7 mouse cellular contexts compared by ENCODE assay signal in the genomic region with DNA sequence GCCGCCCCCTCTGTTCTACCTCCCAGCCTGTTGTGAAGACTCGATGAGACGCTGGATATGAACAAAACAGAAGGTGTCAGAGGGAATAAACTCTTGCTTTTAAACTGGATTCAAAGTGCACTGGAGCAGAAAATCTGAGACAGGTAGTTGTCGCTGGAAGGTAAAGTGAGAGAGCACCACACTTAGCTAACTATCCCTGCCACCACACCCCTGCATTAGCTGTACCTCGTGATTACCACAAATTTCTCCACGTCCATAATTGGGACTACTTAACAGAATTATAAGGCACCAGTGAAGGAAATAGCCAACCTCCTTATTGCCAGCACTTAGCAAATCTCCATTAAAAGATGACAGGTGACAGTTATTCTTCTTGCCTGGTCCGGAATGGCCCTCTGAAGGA. TPM values are rescaled to one million over a fixed set of nuclear protein-coding genes. Genes with fewer than 3 reads are reported as not detected.
DNase-seq lines count a peak whose midpoint lies in the region; ATAC-seq and TF ChIP-seq lines count a peak whose summit lies in the region.

No protein-coding gene starts in this region.

- WGBS in lung, postnatal 0 days, result 15% methylated on average over 7 of the region's 7 CpGs
- 19% methylated on average over 7 of the region's 7 CpGs for WGBS in limb, embryonic 13.5 days
- 18% methylated on average over 7 of the region's 7 CpGs for WGBS in stomach, embryonic 14.5 days

- no peaks in the 10 kb centered on the region for H3K36me3 ChIP-seq in lung, postnatal 0 days (ENCODE audit: insufficient read depth, low read length)
- peaks cover 20% of the 10 kb centered on the region for H3K36me3 ChIP-seq in limb, embryonic 13.5 days
- peaks cover 11% of the 10 kb centered on the region; the same call in 1 of the 2 replicates for H3K36me3 ChIP-seq in stomach, embryonic 14.5 days (ENCODE audit: control insufficient read depth, insufficient read depth, low read length)

- peaks cover 2% of the 10 kb centered on the region; the same call in 1 of the 2 replicates for H3K4me1 ChIP-seq in lung, postnatal 0 days (ENCODE audit: insufficient read depth, low read depth, low read length)
- H3K4me1 ChIP-seq in limb, embryonic 13.5 days, result peaks cover 25% of the 10 kb centered on the region
- peaks cover 8% of the 10 kb centered on the region; the same call in 1 of the 2 replicates for H3K4me1 ChIP-seq in stomach, embryonic 14.5 days (ENCODE audit: control insufficient read depth, insufficient read depth, low read length)

- H3K9ac ChIP-seq in lung, postnatal 0 days (replicated peaks; ENCODE audit: low read depth), result peak overlapping the region; percentile 68; the same call in 1 of the 2 replicates
- peak overlapping the region; percentile 85 for H3K9ac ChIP-seq in limb, embryonic 13.5 days
- H3K9ac ChIP-seq in stomach, embryonic 14.5 days (replicated peaks; ENCODE audit: low read depth, low read length), result peak overlapping the region; percentile 62

- H3K4me3 ChIP-seq in lung, postnatal 0 days (ENCODE audit: low read depth, low read length), result peak overlapping the region; percentile 65
- H3K4me3 ChIP-seq in limb, embryonic 13.5 days, result peak overlapping the region; percentile 81
- peak overlapping the region; percentile 58 for H3K4me3 ChIP-seq in stomach, embryonic 14.5 days (ENCODE audit: low read depth, low read length)

- ATAC-seq in lung, postnatal 0 days, result no peak
- ATAC-seq in erythroblast, adult 5-6 weeks (replicated peaks; ENCODE audit: low FRiP score, poor library complexity, severe bottlenecking), result peak; percentile 60
- ATAC-seq in limb, embryonic 13.5 days (ENCODE audit: low FRiP score, low read depth), result 0 out of 2 replicates have a peak, but pooled peaks have one; percentile 13
- ATAC-seq in stomach, embryonic 14.5 days (ENCODE audit: insufficient number of reproducible peaks, insufficient read depth, low FRiP score, low read depth), result 0 out of 2 replicates have a peak, but pooled peaks have one; percentile 19

- no peaks in the 10 kb centered on the region for H3K27me3 ChIP-seq in lung, postnatal 0 days (replicated peaks; ENCODE audit: insufficient read depth, low read length)
- no peaks in the 10 kb centered on the region for H3K27me3 ChIP-seq in limb, embryonic 13.5 days
- H3K27me3 ChIP-seq in stomach, embryonic 14.5 days (ENCODE audit: control insufficient read depth, insufficient read depth, low read length), result no peaks in the 10 kb centered on the region

- no peak overlapping the region for H3K27ac ChIP-seq in lung, postnatal 0 days (ENCODE audit: low read length)
- H3K27ac ChIP-seq in limb, embryonic 13.5 days, result no peak overlapping the region
- H3K27ac ChIP-seq in stomach, embryonic 14.5 days (ENCODE audit: low read length), result no peak overlapping the region

- H3K4me2 ChIP-seq in lung, postnatal 0 days (replicated peaks; ENCODE audit: low read depth, low read length), result peak overlapping the region; percentile 90
- peak overlapping the region; percentile 85 for H3K4me2 ChIP-seq in limb, embryonic 13.5 days (replicated peaks)
- H3K4me2 ChIP-seq in stomach, embryonic 14.5 days (replicated peaks; ENCODE audit: low read depth, low read length), result peak overlapping the region; percentile 79

- H3K9me3 ChIP-seq in lung, postnatal 0 days (ENCODE audit: low read length), result no peaks in the 10 kb centered on the region
- no peaks in the 10 kb centered on the region for H3K9me3 ChIP-seq in limb, embryonic 13.5 days
- no peaks in the 10 kb centered on the region for H3K9me3 ChIP-seq in stomach, embryonic 14.5 days (ENCODE audit: control insufficient read depth, low read depth, low read length)

- no peak for TF ChIP-seq EP300 in lung, postnatal 0 days (IDR thresholded peaks at IDR 0.05)

- no peak for TF ChIP-seq CTCF in lung, postnatal 0 days (IDR thresholded peaks at IDR 0.05)

- no peak for DNase-seq in lung, postnatal 0 days (ENCODE audit: low spot score)
- no peak for DNase-seq in lung, postnatal 4 days
- no peak for DNase-seq in adrenal gland, postnatal 10 days
- no peak for DNase-seq in B cell, adult 2 months

RNA-seq across cellular contexts. Expression of gene Parpbp, which starts 0.6 kb away (rescaled TPM):
- 0.79 and 0.94 TPM in 2 replicates for polyA plus RNA-seq in lung, postnatal 0 days (2015; fragmentation: Nextera tagmentation; extraction: Ambion mirVana)
- 10.2 and 14.8 TPM in 2 replicates for total RNA-seq in erythroblast, adult 5-6 weeks (2015; ENCODE audit: low replicate concordance)
- 9.9 and 19.1 TPM in 2 replicates for total RNA-seq in erythroblast, adult 5-6 weeks (2017; ENCODE audit: low replicate concordance)
- polyA plus RNA-seq in limb, embryonic 13.5 days (2015; fragmentation: Nextera tagmentation; extraction: Ambion mirVana), result 10.0 and 12.3 TPM in 2 replicates
- polyA plus RNA-seq in stomach, embryonic 14.5 days (2014; fragmentation: Nextera tagmentation; extraction: Ambion mirVana), result 11.6 and 15.8 TPM in 2 replicates
- 1 to 10 TPM; 2.9 to 4.4 TPM for total RNA-seq in adrenal gland, postnatal 10 days (2021)

RNA-seq across cellular contexts. Expression of gene Nup37, which starts 0.6 kb away (rescaled TPM):
- 21.3 and 22.5 TPM in 2 replicates for polyA plus RNA-seq in lung, postnatal 0 days (2015; fragmentation: Nextera tagmentation; extraction: Ambion mirVana)
- total RNA-seq in erythroblast, adult 5-6 weeks (2015; ENCODE audit: low replicate concordance), result 9.8 and 18.6 TPM in 2 replicates
- 7.5 and 13.1 TPM in 2 replicates for total RNA-seq in erythroblast, adult 5-6 weeks (2017; ENCODE audit: low replicate concordance)
- 75.3 and 77.3 TPM in 2 replicates for polyA plus RNA-seq in limb, embryonic 13.5 days (2015; fragmentation: Nextera tagmentation; extraction: Ambion mirVana)
- 89.8 and 92.9 TPM in 2 replicates for polyA plus RNA-seq in stomach, embryonic 14.5 days (2014; fragmentation: Nextera tagmentation; extraction: Ambion mirVana)
- total RNA-seq in adrenal gland, postnatal 10 days (2021), result 10 to 100 TPM; 13.6 to 18.3 TPM

RNA-seq across cellular contexts. Expression of gene Washc3, which starts 54.7 kb away (rescaled TPM):
- 73.0 and 75.2 TPM in 2 replicates for polyA plus RNA-seq in lung, postnatal 0 days (2015; fragmentation: Nextera tagmentation; extraction: Ambion mirVana)
- total RNA-seq in erythroblast, adult 5-6 weeks (2015; ENCODE audit: low replicate concordance), result 21.3 and 22.8 TPM in 2 replicates
- 4.0 and 4.9 TPM in 2 replicates for total RNA-seq in erythroblast, adult 5-6 weeks (2017; ENCODE audit: low replicate concordance)
- polyA plus RNA-seq in limb, embryonic 13.5 days (2015; fragmentation: Nextera tagmentation; extraction: Ambion mirVana), result 52.2 and 54.0 TPM in 2 replicates
- 67.4 and 68.0 TPM in 2 replicates for polyA plus RNA-seq in stomach, embryonic 14.5 days (2014; fragmentation: Nextera tagmentation; extraction: Ambion mirVana)
- 10 to 100 TPM; 51.7 to 51.9 TPM for total RNA-seq in adrenal gland, postnatal 10 days (2021)

RNA-seq across cellular contexts. Expression of gene Pmch, which starts 55.3 kb away (rescaled TPM):
- polyA plus RNA-seq in lung, postnatal 0 days (2015; fragmentation: Nextera tagmentation; extraction: Ambion mirVana), result 0.38 and 0.58 TPM in 2 replicates
- total RNA-seq in erythroblast, adult 5-6 weeks (2015; ENCODE audit: low replicate concordance), result not detected in 2 replicates
- total RNA-seq in erythroblast, adult 5-6 weeks (2017; ENCODE audit: low replicate concordance), result not detected in 2 replicates
- polyA plus RNA-seq in limb, embryonic 13.5 days (2015; fragmentation: Nextera tagmentation; extraction: Ambion mirVana), result 0.47 and 0.79 TPM in 2 replicates
- 0.72 and 1.1 TPM in 2 replicates for polyA plus RNA-seq in stomach, embryonic 14.5 days (2014; fragmentation: Nextera tagmentation; extraction: Ambion mirVana)
- not detected for total RNA-seq in adrenal gland, postnatal 10 days (2021)
